Mouse (Mus musculus): ENCODE results near the gene Prelp. TPM values are rescaled to one million over a fixed set of nuclear protein-coding genes. Genes with fewer than 3 reads are reported as not detected.

Gene Prelp
- polyA plus RNA-seq, 1 experiment from 2014 or later: 4.2 TPM

- H3K4me1 ChIP-seq: peaks cover 29% of the 10 kb centered on the region
- no peak overlapping the region for H3K4me2 ChIP-seq (replicated peaks)
- WGBS: 6% methylated on average over 10 of the region's 10 CpGs
- peaks cover 5% of the 10 kb centered on the region for H3K9me3 ChIP-seq
- H3K27ac ChIP-seq (replicated peaks): peak overlapping the region; percentile 52
- ATAC-seq (replicated peaks): peak; percentile 63
- no peaks in the 10 kb centered on the region for H3K36me3 ChIP-seq
- H3K27me3 ChIP-seq: no peaks in the 10 kb centered on the region
- H3K9ac ChIP-seq (replicated peaks): no peak overlapping the region
- H3K4me3 ChIP-seq: no peak overlapping the region
Observed at GRCm38 (mm10) chr1:133863257-133863997, 57.8 kb downstream of the Prelp start.

- H3K36me3 ChIP-seq: no peaks in the 10 kb centered on the region
- peaks cover 4% of the 10 kb centered on the region for H3K9me3 ChIP-seq
- H3K27me3 ChIP-seq: no peaks in the 10 kb centered on the region
- no peak overlapping the region for H3K9ac ChIP-seq (replicated peaks)
- H3K27ac ChIP-seq (replicated peaks): no peak overlapping the region
- no peak overlapping the region for H3K4me2 ChIP-seq (replicated peaks)
- no peak overlapping the region for H3K4me3 ChIP-seq
- WGBS: 62% methylated on average over 5 of the region's 5 CpGs
- ATAC-seq (replicated peaks): no peak
- H3K4me1 ChIP-seq: peaks cover 33% of the 10 kb centered on the region
Observed at GRCm38 (mm10) chr1:133861028-133861427, 60.2 kb downstream of the Prelp start.

Other genes starting within 250 kb of the Prelp start
- not detected in 2 replicates for gene Lax1, start 231.3 kb downstream of the Prelp start, polyA plus RNA-seq (2015; fragmentation: Nextera tagmentation; extraction: Ambion mirVana)
- 8.6 and 10.4 TPM in 2 replicates for gene Atp2b4, start 120.4 kb downstream of the Prelp start, polyA plus RNA-seq (2015; fragmentation: Nextera tagmentation; extraction: Ambion mirVana)
- 1.6 and 2.2 TPM in 2 replicates for gene Optc, start 13.4 kb downstream of the Prelp start, polyA plus RNA-seq (2015; fragmentation: Nextera tagmentation; extraction: Ambion mirVana)
- 4.2 and 6.4 TPM in 2 replicates for gene Fmod, start 115.8 kb upstream of the Prelp start, polyA plus RNA-seq (2015; fragmentation: Nextera tagmentation; extraction: Ambion mirVana)
- gene Btg2, start 157.7 kb upstream of the Prelp start, polyA plus RNA-seq (2015; fragmentation: Nextera tagmentation; extraction: Ambion mirVana): 69.4 and 76.8 TPM in 2 replicates
- gene Chit1, start 189.8 kb upstream of the Prelp start, polyA plus RNA-seq (2015; fragmentation: Nextera tagmentation; extraction: Ambion mirVana): 0.17 and 0.24 TPM in 2 replicates